Mouse (Mus musculus) G1E (cell line): ENCODE results near the gene Pdzd7. TPM values are rescaled to one million over a fixed set of nuclear protein-coding genes. Genes with fewer than 3 reads are reported as not detected.

Experiments used
- ATAC-seq: 2 replicates; pipeline ENCODE4 v1.8.0; 2016; ENCODE audit warnings: mild to moderate bottlenecking; ENCODE audit not compliant: insufficient number of reproducible peaks, poor library complexity, low FRiP score, severe bottlenecking; ENCODE audit errors: extremely low read depth
- DNase-seq: peaks from one replicate; pipeline ENCODE4 v3.0.0; 2012; ENCODE audit warnings: low spot score
- H3K27me3 ChIP-seq: 2 replicates; pipeline ENCODE4 v1.6.1; 2012; ENCODE audit warnings: mild to moderate bottlenecking, low read length, inconsistent platforms; ENCODE audit not compliant: insufficient read depth
- H3K36me3 ChIP-seq: replicated peaks from 2 replicates; pipeline ENCODE3; 2012; ENCODE audit warnings: mild to moderate bottlenecking, inconsistent platforms
- H3K4me1 ChIP-seq: 2 replicates; pipeline ENCODE4 v1.6.1; 2012; ENCODE audit warnings: low read depth, low read length, inconsistent platforms, mixed read lengths; ENCODE audit not compliant: insufficient read depth
- H3K4me3 ChIP-seq: 2 replicates; pipeline ENCODE4 v1.5.1; 2012; ENCODE audit warnings: low read depth, mild to moderate bottlenecking, inconsistent platforms, low read length, moderate library complexity, mixed read lengths
- H3K9me3 ChIP-seq: replicated peaks from 2 replicates; pipeline ENCODE4 v1.6.1; 2012; ENCODE audit warnings: inconsistent platforms
- CTCF ChIP-seq: IDR thresholded peaks from 2 replicates; pipeline ENCODE4 v1.5.1; 2012; ENCODE audit warnings: low read depth, low read length, inconsistent platforms, mixed read lengths
- GATA1 ChIP-seq: IDR thresholded peaks from 2 replicates; pipeline ENCODE4 v1.6.1; 2012; ENCODE audit warnings: borderline replicate concordance, low read length, inconsistent platforms, mixed read lengths
- GATA2 ChIP-seq: IDR thresholded peaks from 2 replicates; pipeline ENCODE4 v1.6.1; 2012; ENCODE audit warnings: low read depth, low read length, inconsistent platforms, borderline replicate concordance
- POLR2AphosphoS5 ChIP-seq: IDR thresholded peaks from 2 replicates; pipeline ENCODE4 v1.6.1; 2012; ENCODE audit warnings: low read depth, low read length, inconsistent platforms; ENCODE audit not compliant: insufficient replicate concordance
- TAL1 ChIP-seq: conservative IDR thresholded peaks from 2 replicates; pipeline ENCODE4 v1.6.1; 2012; ENCODE audit warnings: low read depth, low read length, inconsistent platforms, mixed read lengths
- polyA plus RNA-seq: library from polyadenylated mRNA; stranded (reverse); fragments of >175 nt; gene quantifications from 2 replicates; pipeline ENCODE4 v1.2.3, GENCODE M21; 2012
- total RNA-seq, 2 experiments: library from RNA; stranded (forward) in 1 of 2; stranded (reverse) in 1 of 2; fragments of 200-1000 nt in 1 of 2; fragments of >200 nt in 1 of 2; fragmentation: Nextera tagmentation in 1 of 2; gene quantifications; 2 replicates each; pipeline ENCODE4 v1.2.3; 2014 to 2017

Gene Pdzd7
- total and polyA plus RNA-seq, 3 experiments = 0.04 to 0.05 TPM; not detected in 1

GRCm38 (mm10) chr19:45014335-45014971 is 31.1 kb downstream of the Pdzd7 start, which contains the start of gene Lzts2:
TSS of gene Lzts2 (plus strand) at chr19:45014414.
- Histone ChIP-seq H3K4me1 (peaks cover 63% of the 10 kb centered on the region), H3K4me3 (peak within 1 kb of the TSS; percentile 76), H3K9me3 (no peaks in the 10 kb centered on the region), H3K36me3 (peaks cover 38% of the 10 kb centered on the region), H3K27me3 (no peaks in the 10 kb centered on the region)
- ATAC-seq = no peak
- no peak for TF ChIP-seq GATA2
- no peak for TF ChIP-seq CTCF
- no peak for TF ChIP-seq GATA1
- DNase-seq = peak; percentile 43

- ATAC-seq (no peak), DNase-seq (no peak)
- Histone ChIP-seq H3K9me3 (no peaks in the 10 kb centered on the region), H3K4me1 (peaks cover 61% of the 10 kb centered on the region), H3K4me3 (peak overlapping the region; percentile 76; the same call in 1 of the 2 replicates), H3K27me3 (no peaks in the 10 kb centered on the region), H3K36me3 (peaks cover 44% of the 10 kb centered on the region)
- TF ChIP-seq TAL1 = no peak
- no peak for TF ChIP-seq CTCF
- TF ChIP-seq GATA2 = no peak
- no peak for TF ChIP-seq POLR2AphosphoS5
- no peak for TF ChIP-seq GATA1
These were observed 31.8 kb downstream of the Pdzd7 start for GRCm38 (mm10) chr19:45013581-45014225.

GRCm38 (mm10) chr19:45012636-45013035 is 32.9 kb downstream of the Pdzd7 start:
- H3K4me3 ChIP-seq = no peak overlapping the region
- H3K36me3 ChIP-seq = peaks cover 55% of the 10 kb centered on the region
- no peaks in the 10 kb centered on the region for H3K9me3 ChIP-seq
- DNase-seq (no peak), ATAC-seq (no peak)
- no peaks in the 10 kb centered on the region for H3K27me3 ChIP-seq
- peaks cover 67% of the 10 kb centered on the region for H3K4me1 ChIP-seq
- no peak for TF ChIP-seq POLR2AphosphoS5
- no peak for TF ChIP-seq GATA1
- no peak for TF ChIP-seq GATA2
- TF ChIP-seq CTCF = no peak
- no peak for TF ChIP-seq TAL1

DNA sequence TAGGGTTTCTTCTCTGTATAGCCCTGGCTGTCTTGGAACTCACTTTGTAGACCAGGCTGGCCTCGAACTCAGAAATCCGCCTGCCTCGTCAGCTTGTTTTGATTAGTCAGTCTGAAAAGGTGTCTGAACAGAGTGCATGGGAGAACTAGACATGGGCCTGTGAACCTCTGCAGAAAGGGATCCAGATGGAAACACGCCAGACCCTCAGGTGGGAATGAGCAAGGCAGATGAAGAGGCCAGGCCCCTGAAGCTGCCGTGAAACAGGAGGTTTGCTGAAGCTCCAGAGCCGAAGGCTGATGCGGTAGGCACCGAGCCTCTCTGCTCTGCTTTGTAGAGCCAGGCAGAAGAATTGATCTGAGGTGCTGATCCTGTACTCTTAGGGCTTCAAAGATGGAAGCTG is 33.3 kb downstream of the Pdzd7 start:
- Histone ChIP-seq H3K4me3 (no peak overlapping the region), H3K27me3 (no peaks in the 10 kb centered on the region), H3K36me3 (peaks cover 59% of the 10 kb centered on the region), H3K9me3 (no peaks in the 10 kb centered on the region), H3K4me1 (peaks cover 68% of the 10 kb centered on the region)
- no peak for TF ChIP-seq GATA1
- no peak for TF ChIP-seq GATA2
- no peak for TF ChIP-seq TAL1
- TF ChIP-seq CTCF = no peak
- no peak for TF ChIP-seq POLR2AphosphoS5
- DNase-seq = no peak
- no peak for ATAC-seq

DNA sequence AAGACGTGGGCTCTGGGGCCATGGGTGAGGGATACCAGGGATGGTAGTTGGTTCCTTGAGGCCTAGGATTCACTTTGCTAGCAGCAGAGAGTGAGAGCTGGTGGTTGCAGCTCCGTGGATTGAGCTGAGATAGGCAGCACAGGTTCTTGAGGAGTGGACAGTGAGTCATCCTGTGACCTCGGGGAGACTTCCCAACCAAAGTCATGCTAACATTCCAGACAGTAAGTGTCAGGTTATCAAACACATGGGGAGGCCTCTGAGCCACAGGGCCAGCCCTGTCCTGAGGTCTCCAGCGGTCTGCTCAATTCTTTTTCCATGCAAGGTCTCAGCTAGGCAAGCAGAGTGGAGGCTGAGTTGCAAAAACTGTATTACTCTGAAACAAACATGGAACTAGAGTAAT is 34.9 kb downstream of the Pdzd7 start:
- no peak for TF ChIP-seq GATA2
- no peak for TF ChIP-seq TAL1
- TF ChIP-seq GATA1 = no peak
- TF ChIP-seq POLR2AphosphoS5 = no peak
- TF ChIP-seq CTCF = no peak

GRCm38 (mm10) chr19:45007425-45008191 is 37.9 kb downstream of the Pdzd7 start:
- Histone ChIP-seq H3K9me3 (no peaks in the 10 kb centered on the region), H3K4me1 (peaks cover 60% of the 10 kb centered on the region), H3K27me3 (no peaks in the 10 kb centered on the region), H3K4me3 (peak overlapping the region; percentile 96), H3K36me3 (peaks cover 83% of the 10 kb centered on the region)
- ATAC-seq = no peak
- TF ChIP-seq GATA2 (no peak), TAL1 (no peak), GATA1 (no peak), CTCF (no peak), POLR2AphosphoS5 (no peak)
- no peak for DNase-seq

More for the DNA sequence above, 34.9 kb downstream of the Pdzd7 start:
- Histone ChIP-seq H3K36me3 (peaks cover 63% of the 10 kb centered on the region), H3K4me1 (peaks cover 62% of the 10 kb centered on the region), H3K9me3 (no peaks in the 10 kb centered on the region), H3K4me3 (no peak overlapping the region), H3K27me3 (no peaks in the 10 kb centered on the region)
- ATAC-seq (no peak), DNase-seq (no peak)
